Mouse (Mus musculus): ENCODE results near the gene Cdk5. TPM values are rescaled to one million over a fixed set of nuclear protein-coding genes. Genes with fewer than 3 reads are reported as not detected.
"Not testable (repeated sequence)": the region's sequence is repeated elsewhere in the genome, so short reads cannot be mapped to it uniquely, and the experiment has no call there.

Cdk5 gene
- polyA plus RNA-seq, 1 experiment from 2014 or later: 102 TPM

GRCm38 (mm10) chr5:24409466-24409865, 13.9 kb downstream of the Cdk5 start:
- Histone ChIP-seq H3K27me3 (no peaks in the 10 kb centered on the region), H3K9ac (no peak overlapping the region), H3K4me3 (no peak overlapping the region), H3K36me3 (peaks cover 41% of the 10 kb centered on the region), H3K27ac (replicated peaks) (no peak overlapping the region), H3K4me2 (no peak overlapping the region), H3K9me3 (no peaks in the 10 kb centered on the region), H3K4me1 (replicated peaks) (peaks cover 9% of the 10 kb centered on the region; the same call in 1 of the 2 replicates)
- ATAC-seq (ENCODE audit: low read depth): no peak
- 78% methylated on average over 2 of the region's 2 CpGs for WGBS

GRCm38 (mm10) chr5:24408651-24409050, 14.7 kb downstream of the Cdk5 start:
- Histone ChIP-seq H3K9me3 (no peaks in the 10 kb centered on the region), H3K27ac (replicated peaks) (no peak overlapping the region), H3K27me3 (no peaks in the 10 kb centered on the region), H3K36me3 (peaks cover 48% of the 10 kb centered on the region), H3K9ac (no peak overlapping the region), H3K4me2 (no peak overlapping the region), H3K4me1 (replicated peaks) (peaks cover 9% of the 10 kb centered on the region; the same call in 1 of the 2 replicates), H3K4me3 (no peak overlapping the region)
- 93% methylated on average over 13 of the region's 13 CpGs for WGBS
- ATAC-seq (ENCODE audit: low read depth): no peak

- Histone ChIP-seq H3K4me1 (replicated peaks) (peaks cover 7% of the 10 kb centered on the region; the same call in 1 of the 2 replicates), H3K4me3 (no peak overlapping the region), H3K27me3 (no peaks in the 10 kb centered on the region), H3K4me2 (no peak overlapping the region), H3K36me3 (peaks cover 79% of the 10 kb centered on the region), H3K9me3 (no peaks in the 10 kb centered on the region), H3K9ac (no peak overlapping the region), H3K27ac (replicated peaks) (no peak overlapping the region)
- no peak for ATAC-seq (ENCODE audit: low read depth)
- WGBS: 66% methylated on average over 3 of the region's 3 CpGs
These were observed 17.9 kb downstream of the Cdk5 start for GRCm38 (mm10) chr5:24405389-24405876.

GRCm38 (mm10) chr5:24404594-24405360, 18.6 kb downstream of the Cdk5 start:
- H3K4me2 ChIP-seq: no peak overlapping the region
- H3K9ac ChIP-seq: no peak overlapping the region
- no peak overlapping the region for H3K4me3 ChIP-seq
- H3K4me1 ChIP-seq (replicated peaks): peaks cover 7% of the 10 kb centered on the region; the same call in 1 of the 2 replicates
- H3K27me3 ChIP-seq: no peaks in the 10 kb centered on the region
- H3K27ac ChIP-seq (replicated peaks): no peak overlapping the region
- H3K9me3 ChIP-seq: no peaks in the 10 kb centered on the region
- ATAC-seq (ENCODE audit: low read depth): no peak
- H3K36me3 ChIP-seq: peaks cover 85% of the 10 kb centered on the region
- WGBS: 78% methylated on average over 6 of the region's 6 CpGs

- H3K4me1 ChIP-seq (replicated peaks): peaks cover 7% of the 10 kb centered on the region; the same call in 1 of the 2 replicates
- no peak overlapping the region for H3K27ac ChIP-seq (replicated peaks)
- ATAC-seq (ENCODE audit: low read depth): peak; percentile 63; the same call in 1 of the 2 replicates
- no peaks in the 10 kb centered on the region for H3K9me3 ChIP-seq
- H3K9ac ChIP-seq: no peak overlapping the region
- H3K36me3 ChIP-seq: peaks cover 65% of the 10 kb centered on the region
- H3K4me3 ChIP-seq: no peak overlapping the region
- no peak overlapping the region for H3K4me2 ChIP-seq
- WGBS: 56% methylated on average over 9 of the region's 9 CpGs
- no peaks in the 10 kb centered on the region for H3K27me3 ChIP-seq
These were observed 21.4 kb downstream of the Cdk5 start for GRCm38 (mm10) chr5:24401969-24402368.

- no peaks in the 10 kb centered on the region for H3K9me3 ChIP-seq
- H3K27ac ChIP-seq (replicated peaks): no peak overlapping the region
- no peak overlapping the region for H3K9ac ChIP-seq
- WGBS: 92% methylated on average over 5 of the region's 5 CpGs
- no peak for ATAC-seq (ENCODE audit: low read depth)
- no peak overlapping the region for H3K4me3 ChIP-seq
- no peaks in the 10 kb centered on the region for H3K27me3 ChIP-seq
- H3K4me1 ChIP-seq (replicated peaks): peaks cover 7% of the 10 kb centered on the region; the same call in 1 of the 2 replicates
- H3K36me3 ChIP-seq: peaks cover 60% of the 10 kb centered on the region
- no peak overlapping the region for H3K4me2 ChIP-seq
These were observed 22.3 kb downstream of the Cdk5 start for GRCm38 (mm10) chr5:24400911-24401605.

GRCm38 (mm10) chr5:24400362-24400761, 23.0 kb downstream of the Cdk5 start:
- Histone ChIP-seq H3K4me3 (no peak overlapping the region), H3K27ac (replicated peaks) (no peak overlapping the region), H3K36me3 (peaks cover 54% of the 10 kb centered on the region), H3K27me3 (no peaks in the 10 kb centered on the region), H3K4me1 (replicated peaks) (peaks cover 7% of the 10 kb centered on the region; the same call in 1 of the 2 replicates), H3K4me2 (no peak overlapping the region), H3K9ac (no peak overlapping the region), H3K9me3 (no peaks in the 10 kb centered on the region)
- WGBS: 88% methylated on average over 11 of the region's 11 CpGs
- ATAC-seq (ENCODE audit: low read depth): no peak

GRCm38 (mm10) chr5:24399686-24400085, 23.6 kb downstream of the Cdk5 start:
- no peaks in the 10 kb centered on the region for H3K27me3 ChIP-seq
- WGBS: 90% methylated on average over 10 of the region's 10 CpGs
- ATAC-seq (ENCODE audit: low read depth): no peak
- no peak overlapping the region for H3K27ac ChIP-seq (replicated peaks)
- peaks cover 13% of the 10 kb centered on the region for H3K4me1 ChIP-seq (replicated peaks)
- H3K36me3 ChIP-seq: peaks cover 51% of the 10 kb centered on the region
- no peaks in the 10 kb centered on the region for H3K9me3 ChIP-seq
- no peak overlapping the region for H3K4me2 ChIP-seq
- H3K9ac ChIP-seq: no peak overlapping the region
- H3K4me3 ChIP-seq: no peak overlapping the region

GRCm38 (mm10) chr5:24396254-24396653, 27.1 kb downstream of the Cdk5 start:
- H3K27ac ChIP-seq (replicated peaks); H3K9ac ChIP-seq; H3K9me3 ChIP-seq; H3K27me3 ChIP-seq; H3K4me2 ChIP-seq; ATAC-seq (ENCODE audit: low read depth); H3K4me3 ChIP-seq: not testable (repeated sequence)
- 92% methylated on average over 6 of the region's 6 CpGs for WGBS
- Histone ChIP-seq H3K4me1 (replicated peaks) (peaks cover 12% of the 10 kb centered on the region; the same call in 1 of the 2 replicates), H3K36me3 (peaks cover 20% of the 10 kb centered on the region)

GRCm38 (mm10) chr5:24394165-24394894, 29.0 kb downstream of the Cdk5 start:
- peak overlapping the region; percentile 71 for H3K9ac ChIP-seq
- 1% methylated on average over 36 of the region's 36 CpGs for WGBS
- peak overlapping the region; percentile 54 for H3K4me3 ChIP-seq
- no peaks in the 10 kb centered on the region for H3K9me3 ChIP-seq
- ATAC-seq (ENCODE audit: low read depth): peak; percentile 97
- H3K27me3 ChIP-seq: peaks cover 4% of the 10 kb centered on the region
- peaks cover 16% of the 10 kb centered on the region; the same call in 1 of the 2 replicates for H3K4me1 ChIP-seq (replicated peaks)
- H3K27ac ChIP-seq (replicated peaks): peak overlapping the region; percentile 87
- peaks cover 4% of the 10 kb centered on the region; the same call in 1 of the 2 replicates for H3K36me3 ChIP-seq
- peak overlapping the region; percentile 55 for H3K4me2 ChIP-seq

GRCm38 (mm10) chr5:24393392-24393997, 29.8 kb downstream of the Cdk5 start, which contains the start of gene Abcb8:
Gene Abcb8, plus strand, starts transcription at chr5:24393663.
- peak within 1 kb of the TSS; percentile 87 for H3K27ac ChIP-seq (replicated peaks)
- peaks cover 13% of the 10 kb centered on the region for H3K27me3 ChIP-seq
- ATAC-seq (ENCODE audit: low read depth): no peak
- peaks cover 4% of the 10 kb centered on the region; the same call in 1 of the 2 replicates for H3K36me3 ChIP-seq
- 19% methylated on average over 7 of the region's 7 CpGs for WGBS
- H3K9ac ChIP-seq: peak within 1 kb of the TSS; percentile 71
- H3K4me3 ChIP-seq: peak within 1 kb of the TSS; percentile 54
- no peaks in the 10 kb centered on the region for H3K9me3 ChIP-seq
- peaks cover 19% of the 10 kb centered on the region for H3K4me1 ChIP-seq (replicated peaks)
- peak within 1 kb of the TSS; percentile 55 for H3K4me2 ChIP-seq
